Mouse (Mus musculus): ENCODE measurements at regions not wholly inside any gene's neighbourhood (a gene's known extent, or its start where the extent isn't known, plus 50 kb on each side); places are given as distances from the start of the nearest gene placed in this dataset.
"Not testable (repeated sequence)": the region's sequence is repeated elsewhere in the genome, so short reads cannot be mapped to it uniquely, and the experiment has no call there.

DNA sequence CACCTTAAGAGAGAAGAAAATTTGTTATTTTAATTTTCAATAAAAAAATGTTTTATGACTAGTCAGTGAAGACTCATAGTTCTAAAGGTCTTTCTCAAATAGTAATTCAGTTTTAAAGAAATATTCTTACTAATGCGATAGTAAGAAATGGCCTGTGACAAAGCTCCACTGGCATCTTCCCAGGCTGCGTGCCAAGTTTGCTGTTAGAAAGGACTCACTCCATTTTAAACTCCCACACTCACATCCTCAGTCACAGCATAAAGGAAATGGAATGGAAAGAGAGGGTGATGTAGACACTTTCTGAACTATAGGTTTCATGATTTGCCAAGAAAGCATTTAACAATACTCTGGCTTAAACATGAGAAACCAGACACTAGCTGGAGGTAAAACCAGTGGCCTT lies 436.6 kb downstream of the Mei4 start:
- no peak for DNase-seq (ENCODE audit: low spot score)

DNA sequence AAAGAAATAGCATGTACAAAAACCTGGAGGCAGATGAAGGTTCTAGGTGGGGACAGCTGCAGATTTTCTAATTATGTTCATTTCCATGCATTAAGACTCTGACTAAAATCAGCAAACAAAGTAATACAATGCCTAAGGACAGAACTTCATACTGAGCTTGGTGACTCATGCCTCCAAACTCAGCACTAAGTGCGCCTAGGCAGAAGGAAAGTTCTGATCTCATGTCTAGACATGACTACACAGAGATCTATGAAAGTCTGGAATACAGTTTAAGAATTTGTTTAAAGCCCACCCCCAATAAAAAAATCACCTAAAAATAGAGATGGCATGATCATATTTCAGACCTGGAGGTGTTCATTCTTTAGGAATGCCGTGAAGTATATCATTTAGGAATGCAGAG lies 442.8 kb downstream of the Mei4 start:
- no peak for DNase-seq (ENCODE audit: low spot score)

DNA sequence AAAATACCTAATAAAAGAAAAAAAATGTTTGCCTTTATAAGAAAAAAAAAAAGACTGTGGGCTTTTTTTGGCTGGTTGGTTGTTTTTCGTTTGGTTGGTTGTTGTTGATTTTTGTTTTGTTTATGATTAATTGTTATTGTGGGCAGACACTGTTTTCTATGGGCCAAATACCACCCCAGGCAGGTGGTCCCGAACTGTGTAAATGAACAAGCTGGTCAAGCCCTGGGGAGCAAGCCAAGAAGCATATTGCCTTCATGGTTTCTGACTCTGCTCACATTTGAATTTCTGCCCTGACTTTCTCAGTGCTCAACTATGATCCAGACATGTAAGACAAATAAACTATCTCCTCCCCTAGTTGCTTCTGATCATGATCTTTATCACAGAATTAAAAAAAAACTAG lies 449.0 kb downstream of the Mei4 start:
- no peak for DNase-seq (ENCODE audit: low spot score)

DNA sequence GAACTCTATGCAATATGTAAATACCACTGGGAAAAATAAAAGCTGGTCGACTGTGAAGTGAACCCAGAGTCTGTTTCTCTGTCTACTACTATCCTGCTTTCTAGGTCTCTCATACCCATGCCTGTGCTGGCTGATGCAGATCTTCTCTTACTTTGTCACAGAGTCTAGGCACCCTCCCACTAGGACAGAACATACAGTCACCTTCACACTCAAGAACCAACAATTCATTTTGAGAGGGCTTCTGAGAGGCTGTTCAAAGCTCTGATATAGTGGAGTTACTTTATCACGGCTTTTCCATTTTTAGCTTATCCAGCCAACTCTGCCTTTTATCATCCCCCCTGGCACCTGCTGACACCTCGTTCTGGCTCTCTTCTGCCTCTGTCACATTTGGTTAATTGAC lies 477.0 kb downstream of the Mei4 start:
- no peak for DNase-seq (ENCODE audit: low spot score)

DNA sequence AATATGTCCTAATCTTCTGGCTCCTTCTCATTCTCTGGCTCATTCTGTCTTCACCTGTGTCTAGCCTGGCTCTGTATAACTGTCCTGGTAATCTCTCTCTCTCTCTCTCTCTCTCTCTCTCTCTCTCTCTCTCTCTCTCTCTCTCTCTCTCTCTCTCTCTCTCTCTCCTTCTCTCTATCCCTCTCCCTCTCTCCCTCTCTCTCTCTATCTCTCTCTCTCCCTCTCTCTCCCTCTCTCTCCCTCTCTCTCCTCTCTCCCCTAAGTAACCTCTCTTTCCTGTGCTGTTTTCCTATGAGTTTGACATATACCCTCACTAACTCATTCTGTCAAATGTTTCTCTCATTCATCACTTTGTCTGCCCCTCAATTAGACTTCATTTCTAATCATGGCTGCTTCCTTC lies 478.6 kb upstream of the Irak1bp1 start:
- not testable (repeated sequence) for DNase-seq (ENCODE audit: low spot score)

DNA sequence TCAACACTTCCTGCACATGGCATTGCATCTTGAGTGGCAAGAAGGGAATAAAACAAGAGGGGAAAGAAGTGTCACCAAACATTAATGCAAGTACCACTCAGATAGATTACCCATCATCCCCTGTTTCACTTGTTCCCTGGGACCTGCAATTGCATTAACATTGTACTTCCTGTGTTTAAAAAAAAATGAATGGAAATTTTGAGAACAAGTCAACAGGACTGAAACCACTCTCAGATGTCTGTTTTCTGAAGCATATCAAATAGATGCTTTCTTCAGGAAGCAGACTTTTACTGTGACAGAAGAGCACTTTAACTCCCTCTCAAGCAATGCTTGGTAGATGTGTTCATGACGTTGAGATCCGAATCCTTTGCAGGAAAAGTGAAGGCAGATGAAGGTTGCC lies 469.8 kb upstream of the Irak1bp1 start:
- no peak for DNase-seq (ENCODE audit: low spot score)

DNA sequence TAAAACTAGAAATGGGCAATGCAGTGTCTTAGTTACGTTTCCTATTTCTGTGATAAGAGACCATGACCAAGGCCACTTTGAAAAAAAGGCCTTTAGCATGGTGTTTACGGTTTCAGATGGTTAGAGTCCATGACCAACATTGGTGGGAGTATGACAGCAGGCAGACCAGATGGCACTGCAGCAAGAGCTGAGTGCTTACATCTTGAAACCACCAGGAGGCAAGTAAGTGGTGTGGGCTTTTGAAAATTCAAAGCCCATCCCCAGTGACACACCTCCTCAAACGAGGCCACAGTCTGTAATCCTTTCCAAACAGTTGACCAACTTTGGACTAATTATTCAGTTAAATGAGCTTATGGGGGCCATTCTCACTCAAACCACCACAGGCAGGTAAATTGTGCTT lies 427.0 kb upstream of the Irak1bp1 start:
- DNase-seq (ENCODE audit: low spot score): peak; percentile 28

DNA sequence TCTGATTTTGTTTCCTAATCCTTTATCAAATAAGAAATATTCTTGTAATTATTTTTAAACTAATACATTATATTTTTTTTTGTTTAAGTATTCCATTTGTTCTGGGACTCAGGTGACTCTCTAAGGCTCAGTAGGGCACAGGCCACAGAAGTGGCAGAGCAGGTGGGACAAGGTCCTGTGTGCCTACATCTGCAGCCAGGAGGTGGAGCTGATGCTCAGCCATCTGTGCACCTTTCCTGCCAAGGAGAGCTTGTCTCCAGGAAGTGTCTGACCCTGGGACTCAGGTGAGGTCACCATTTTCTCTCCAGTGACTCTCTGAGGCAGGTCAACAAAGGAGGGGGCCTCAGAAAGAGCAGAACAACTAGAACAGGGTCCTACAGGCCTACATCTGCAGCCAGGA lies 425.3 kb upstream of the Irak1bp1 start:
- no peak for DNase-seq (ENCODE audit: low spot score)

DNA sequence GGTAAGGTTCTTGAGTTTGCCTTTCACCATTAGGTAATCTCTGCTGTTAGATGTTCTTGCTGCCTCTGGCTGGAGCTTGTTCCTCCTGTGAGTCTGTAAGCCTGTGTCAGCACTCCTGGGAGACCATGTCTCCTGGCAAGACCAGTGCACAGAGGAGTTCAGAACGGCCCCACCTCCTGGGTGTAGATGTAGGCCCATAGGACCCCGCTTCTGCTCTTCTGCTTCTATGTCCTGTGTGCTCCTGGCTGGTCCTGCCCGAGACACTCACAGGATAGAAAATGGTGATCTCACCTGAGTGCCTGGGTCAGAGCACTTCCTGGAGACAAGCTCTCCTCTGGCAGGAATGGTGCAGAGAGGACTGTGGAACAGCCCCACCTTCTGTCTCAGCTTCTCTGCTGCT lies 422.2 kb upstream of the Irak1bp1 start:
- no peak for DNase-seq (ENCODE audit: low spot score)

DNA sequence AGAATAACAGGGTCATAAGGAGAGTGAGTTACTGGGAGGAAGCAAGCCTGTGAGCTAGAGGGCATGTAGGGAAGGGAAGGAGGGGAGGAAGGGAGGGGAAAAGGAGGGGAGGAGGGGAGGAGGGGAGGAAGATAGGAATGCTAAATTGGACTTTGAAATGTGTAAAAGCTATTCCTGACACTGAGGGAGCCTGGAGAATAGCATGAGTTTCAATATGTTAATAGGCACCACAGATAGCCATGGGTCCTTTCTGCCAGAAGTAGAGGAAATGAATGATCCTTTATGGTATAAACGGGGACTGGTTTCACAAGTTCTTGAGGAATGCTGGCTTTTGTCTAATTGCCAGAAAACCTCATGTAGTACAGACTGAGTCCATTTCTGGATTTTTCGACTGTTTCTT lies 420.4 kb upstream of the Irak1bp1 start:
- no peak for DNase-seq (ENCODE audit: low spot score)
